Mouse (Mus musculus) ovary, adult 10 weeks (tissue): Measurements from ENCODE around the gene Gm13695. TPM values are rescaled to one million over a fixed set of nuclear protein-coding genes. Genes with fewer than 3 reads are reported as not detected.

Source experiments
- polyA plus RNA-seq: library from polyadenylated mRNA; stranded (reverse); fragments of 350-450 nt; fragmentation: Illumina TruSeq; extraction: RNeasy Lipid Tissue Mini Kit (QIAGEN cat#74804); gene quantifications from one replicate; pipeline ENCODE4 v1.2.3, GENCODE M21; 2014

The Gm13695 gene
- polyA plus RNA-seq, result not detected

GRCm38 (mm10) chr2:83967013-83967412 is at the start of gene Gm13695:
TSS of gene Gm13695 (plus strand) at chr2:83967313.

DNA sequence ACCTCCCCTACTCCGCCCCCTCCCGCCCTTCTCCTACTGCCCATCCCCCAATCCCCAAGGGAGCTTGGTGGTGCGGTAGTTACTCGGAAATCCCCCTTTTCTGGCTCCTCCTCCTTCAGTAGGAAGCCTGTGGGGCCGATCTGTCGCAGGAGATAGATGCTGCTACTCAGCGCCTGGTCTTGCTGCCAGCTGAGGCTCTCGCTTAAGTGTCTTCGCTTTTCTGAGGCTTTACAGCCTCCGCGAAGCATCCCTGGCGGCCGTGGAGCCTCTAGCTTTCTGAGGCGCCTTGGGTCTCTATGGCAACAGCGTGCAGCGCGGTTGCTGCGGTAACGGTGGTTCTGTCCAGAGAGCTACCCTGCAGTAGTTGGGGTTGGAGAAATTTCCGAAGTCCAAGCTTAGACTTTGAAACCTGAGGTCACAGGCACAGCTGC is 26.2 kb upstream of the Gm13695 start, which contains the start of gene Zswim2:
Gene Zswim2, minus strand, starts transcription at position 298 of the 431 bp plus-strand sequence.

DNA sequence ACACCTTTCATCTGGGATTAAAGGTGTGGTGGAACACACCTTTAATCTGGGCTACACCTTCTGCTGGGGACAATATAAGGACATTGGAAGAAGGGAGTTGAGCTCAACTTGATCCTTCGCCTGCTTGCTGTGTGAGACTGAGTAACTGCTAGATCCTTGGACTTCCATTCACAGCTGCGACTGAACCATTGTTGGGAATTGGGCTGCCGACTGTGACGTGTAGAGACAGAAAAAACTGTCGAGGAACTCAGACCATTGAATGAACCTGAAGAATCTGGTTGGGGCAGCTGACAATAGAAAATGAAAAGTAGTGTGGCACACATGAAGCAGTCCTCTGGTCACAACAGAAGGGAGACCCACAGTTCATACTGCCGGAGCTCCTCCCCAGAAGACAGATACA is 11.7 kb upstream of the Gm13695 start, which contains the start of gene Gm13698:
Gene Gm13698, plus strand, starts transcription at position 301 of the 400 bp plus-strand sequence.

DNA sequence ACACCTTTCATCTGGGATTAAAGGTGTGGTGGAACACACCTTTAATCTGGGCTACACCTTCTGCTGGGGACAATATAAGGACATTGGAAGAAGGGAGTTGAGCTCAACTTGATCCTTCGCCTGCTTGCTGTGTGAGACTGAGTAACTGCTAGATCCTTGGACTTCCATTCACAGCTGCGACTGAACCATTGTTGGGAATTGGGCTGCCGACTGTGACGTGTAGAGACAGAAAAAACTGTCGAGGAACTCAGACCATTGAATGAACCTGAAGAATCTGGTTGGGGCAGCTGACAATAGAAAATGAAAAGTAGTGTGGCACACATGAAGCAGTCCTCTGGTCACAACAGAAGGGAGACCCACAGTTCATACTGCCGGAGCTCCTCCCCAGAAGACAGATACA is 5.9 kb upstream of the Gm13695 start, which contains the start of gene Gm13693:
Gene Gm13693, plus strand, starts transcription at position 301 of the 400 bp plus-strand sequence.

DNA sequence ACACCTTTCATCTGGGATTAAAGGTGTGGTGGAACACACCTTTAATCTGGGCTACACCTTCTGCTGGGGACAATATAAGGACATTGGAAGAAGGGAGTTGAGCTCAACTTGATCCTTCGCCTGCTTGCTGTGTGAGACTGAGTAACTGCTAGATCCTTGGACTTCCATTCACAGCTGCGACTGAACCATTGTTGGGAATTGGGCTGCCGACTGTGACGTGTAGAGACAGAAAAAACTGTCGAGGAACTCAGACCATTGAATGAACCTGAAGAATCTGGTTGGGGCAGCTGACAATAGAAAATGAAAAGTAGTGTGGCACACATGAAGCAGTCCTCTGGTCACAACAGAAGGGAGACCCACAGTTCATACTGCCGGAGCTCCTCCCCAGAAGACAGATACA is 5.7 kb downstream of the Gm13695 start, which contains the start of gene Gm13696:
Gene Gm13696, plus strand, starts transcription at position 301 of the 400 bp plus-strand sequence.

GRCm38 (mm10) chr2:83978633-83979032 is 11.5 kb downstream of the Gm13695 start, which contains the start of gene Gm13694:
TSS of gene Gm13694 (plus strand) at chr2:83978933.

DNA sequence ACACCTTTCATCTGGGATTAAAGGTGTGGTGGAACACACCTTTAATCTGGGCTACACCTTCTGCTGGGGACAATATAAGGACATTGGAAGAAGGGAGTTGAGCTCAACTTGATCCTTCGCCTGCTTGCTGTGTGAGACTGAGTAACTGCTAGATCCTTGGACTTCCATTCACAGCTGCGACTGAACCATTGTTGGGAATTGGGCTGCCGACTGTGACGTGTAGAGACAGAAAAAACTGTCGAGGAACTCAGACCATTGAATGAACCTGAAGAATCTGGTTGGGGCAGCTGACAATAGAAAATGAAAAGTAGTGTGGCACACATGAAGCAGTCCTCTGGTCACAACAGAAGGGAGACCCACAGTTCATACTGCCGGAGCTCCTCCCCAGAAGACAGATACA is 17.3 kb downstream of the Gm13695 start, which contains the start of gene Gm13697:
Gene Gm13697, plus strand, starts transcription at position 301 of the 400 bp plus-strand sequence.

DNA sequence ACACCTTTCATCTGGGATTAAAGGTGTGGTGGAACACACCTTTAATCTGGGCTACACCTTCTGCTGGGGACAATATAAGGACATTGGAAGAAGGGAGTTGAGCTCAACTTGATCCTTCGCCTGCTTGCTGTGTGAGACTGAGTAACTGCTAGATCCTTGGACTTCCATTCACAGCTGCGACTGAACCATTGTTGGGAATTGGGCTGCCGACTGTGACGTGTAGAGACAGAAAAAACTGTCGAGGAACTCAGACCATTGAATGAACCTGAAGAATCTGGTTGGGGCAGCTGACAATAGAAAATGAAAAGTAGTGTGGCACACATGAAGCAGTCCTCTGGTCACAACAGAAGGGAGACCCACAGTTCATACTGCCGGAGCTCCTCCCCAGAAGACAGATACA is 23.1 kb downstream of the Gm13695 start, which contains the start of gene Gm13691:
Gene Gm13691, plus strand, starts transcription at position 301 of the 400 bp plus-strand sequence.

Other genes starting within 250 kb of the Gm13695 start
- gene Itgav, start 242.9 kb upstream of the Gm13695 start, polyA plus RNA-seq, result 316 TPM
- gene Fam171b, start 154.7 kb upstream of the Gm13695 start, polyA plus RNA-seq, result 48.9 TPM
- not detected for gene Zswim2, start 26.1 kb upstream of the Gm13695 start, polyA plus RNA-seq
- not detected for gene Gm13698, start 11.6 kb upstream of the Gm13695 start, polyA plus RNA-seq
- gene Gm13693, start 5.8 kb upstream of the Gm13695 start, polyA plus RNA-seq, result not detected
- not detected for gene Gm13696, start 5.8 kb downstream of the Gm13695 start, polyA plus RNA-seq
- gene Gm13694, start 11.6 kb downstream of the Gm13695 start, polyA plus RNA-seq, result not detected
- gene Gm13697, start 17.4 kb downstream of the Gm13695 start, polyA plus RNA-seq, result not detected
- not detected for gene Gm13691, start 23.2 kb downstream of the Gm13695 start, polyA plus RNA-seq